ENCODE assay signal across 8 mouse cellular contexts in genomic region chr15:92051353-92052132, GRCm38 (mm10). TPM values are rescaled to one million over a fixed set of nuclear protein-coding genes. Genes with fewer than 3 reads are reported as not detected.
DNase-seq lines count a peak whose midpoint lies in the region; ATAC-seq and TF ChIP-seq lines count a peak whose summit lies in the region.

No protein-coding gene starts in this region.

- DNase-seq in adrenal gland, adult (ENCODE audit: inconsistent age in 2 of 2, low spot score in 1 of 2), result peak; percentile 10 to 31
- DNase-seq in adrenal gland, adult 8-10 months, result no peak
- peak; percentile 11 for DNase-seq in ES-CJ7 (ENCODE audit: low read depth, low spot score)
- peak; percentile 35 for DNase-seq in embryo, embryonic 9.5 days (ENCODE audit: extremely low spot score)
- DNase-seq in left cerebral cortex, postnatal 36 days (ENCODE audit: low spot score in 2 of 2), result peak; percentile 74 to 76
- no peak for DNase-seq in urinary bladder, adult 18-20 months (ENCODE audit: low spot score in 2 of 2)

- peaks cover 11% of the 10 kb centered on the region; the same call in 1 of the 2 replicates for H3K4me1 ChIP-seq in hindbrain, embryonic 15.5 days (replicated peaks)
- H3K4me1 ChIP-seq in olfactory bulb, adult 2 months (ENCODE audit: control insufficient read depth, insufficient read depth, low read length), result no peaks in the 10 kb centered on the region

- TF ChIP-seq POLR2A in olfactory bulb, adult 2 months (IDR thresholded peaks at IDR 0.05; ENCODE audit: insufficient read depth, low read depth, low read length), result peak; percentile 18; the same call in 1 of the 2 replicates

- H3K9me3 ChIP-seq in hindbrain, embryonic 15.5 days, result no peaks in the 10 kb centered on the region

- H3K27ac ChIP-seq in hindbrain, embryonic 15.5 days (replicated peaks), result peak overlapping the region; percentile 90
- H3K27ac ChIP-seq in olfactory bulb, adult 2 months (ENCODE audit: insufficient read depth, low read depth, low read length), result peak overlapping the region; percentile 86

- H3K4me3 ChIP-seq in hindbrain, embryonic 15.5 days, result peak overlapping the region; percentile 62
- peak overlapping the region; percentile 76 for H3K4me3 ChIP-seq in olfactory bulb, adult 2 months (ENCODE audit: insufficient read depth, low read depth, low read length)

- intact Hi-C loops in left cerebral cortex, postnatal 36 days (cut with DNase I), result loop anchor here (5.0 kb wide), 3 partner anchors 86 to 181 kb away; no protein-coding TSS in a partner anchor

- H3K27me3 ChIP-seq in hindbrain, embryonic 15.5 days, result no peaks in the 10 kb centered on the region

- WGBS in hindbrain, embryonic 15.5 days, result under 1% methylated on average over 35 of the region's 35 CpGs
- WGBS in olfactory bulb, adult 2 months, result under 1% methylated on average over 35 of the region's 35 CpGs

- no peak for TF ChIP-seq CTCF in olfactory bulb, adult 2 months (IDR thresholded peaks at IDR 0.05; ENCODE audit: insufficient read depth, low read depth, low read length)

- H3K9ac ChIP-seq in hindbrain, embryonic 15.5 days, result peak overlapping the region; percentile 66

- H3K4me2 ChIP-seq in hindbrain, embryonic 15.5 days, result peak overlapping the region; percentile 84

- ATAC-seq in hindbrain, embryonic 15.5 days (ENCODE audit: low FRiP score, low read depth), result peak; percentile 81

- no peaks in the 10 kb centered on the region for H3K36me3 ChIP-seq in hindbrain, embryonic 15.5 days

RNA-seq across cellular contexts. Expression of gene Cntn1, which starts 0.6 kb away (rescaled TPM):
- 1 to 10 TPM; 5.0 to 7.3 (median 5.3) TPM for total RNA-seq in adrenal gland, adult 8-10 months (2022)
- 68.5 and 76.7 TPM in 2 replicates for polyA plus RNA-seq in hindbrain, embryonic 15.5 days (2015; fragmentation: Nextera tagmentation; extraction: Ambion mirVana)
- 100 to 1,000 TPM; 289 to 320 TPM for total RNA-seq in left cerebral cortex, postnatal 36 days (2021)
- polyA plus RNA-seq in olfactory bulb, adult 2 months (2012; ENCODE audit: insufficient read depth, insufficient read length, low replicate concordance, missing spikeins), result 81.0 TPM in 1 of 2 replicates, not detected in the other

Comparison
In these comparisons a context has a peak if more than half of its experiments do, and no peak if none do; other contexts are left out.
1. DNase-seq: peak in adrenal gland, adult (2 of 2), ES-CJ7 (single experiment), embryo, embryonic 9.5 days (single experiment) and left cerebral cortex, postnatal 36 days (2 of 2); none in adrenal gland, adult 8-10 months (single experiment) and urinary bladder, adult 18-20 months (0 of 2).
2. RNA of gene Cntn1, which starts 0.6 kb away (total RNA-seq): 289 to 320 TPM in left cerebral cortex, postnatal 36 days; 5.0 to 7.3 TPM in adrenal gland, adult 8-10 months; every median in the first group is over 10 times any median in the second.